Mouse (Mus musculus) midbrain, postnatal 0 days (tissue): Measurements from ENCODE around the gene Cptp. TPM values are rescaled to one million over a fixed set of nuclear protein-coding genes. Genes with fewer than 3 reads are reported as not detected.

Experiments
- ATAC-seq: fragments of 200-750 bp; cut with Nextera tagmentation; 2 replicates; pipeline ENCODE4 v1.8.0; 2017; ENCODE audit warnings: moderate number of reproducible peaks, mild to moderate bottlenecking, moderate TSS enrichment, moderate library complexity; ENCODE audit not compliant: low FRiP score
- DNase-seq: peaks from one replicate; pipeline ENCODE4 v3.0.0-alpha.2; 2015; ENCODE audit warnings: low spot score
- H3K27ac ChIP-seq: fragments of 300-500 bp; sonication (generic); 2 replicates; pipeline ENCODE4 v1.5.1; 2014; ENCODE audit warnings: low read depth, mild to moderate bottlenecking, low read length, mixed read lengths
- H3K27me3 ChIP-seq: fragments of 300-500 bp; sonication (generic); 2 replicates; pipeline ENCODE4 v1.6.1; 2014; ENCODE audit warnings: low read length, control low read depth, mixed read lengths; ENCODE audit not compliant: insufficient read depth
- H3K36me3 ChIP-seq: fragments of 300-500 bp; sonication (generic); 2 replicates; pipeline ENCODE4 v1.6.1; 2014; ENCODE audit warnings: low read length, control low read depth, mixed read lengths; ENCODE audit not compliant: insufficient read depth
- H3K4me1 ChIP-seq: fragments of 300-500 bp; sonication (generic); 2 replicates; pipeline ENCODE4 v1.6.1; 2014; ENCODE audit warnings: mild to moderate bottlenecking, control low read depth, antibody characterized with exemption, low read length, mixed read lengths; ENCODE audit not compliant: insufficient read depth
- H3K4me2 ChIP-seq: fragments of 300-500 bp; sonication (generic); 2 replicates; pipeline ENCODE4 v1.6.1; 2014; ENCODE audit warnings: low read depth, mild to moderate bottlenecking, low read length, mixed read lengths; ENCODE audit not compliant: poor library complexity, severe bottlenecking
- H3K4me3 ChIP-seq: fragments of 300-500 bp; sonication (generic); 2 replicates; pipeline ENCODE4 v1.5.1; 2014; ENCODE audit warnings: low read depth, mild to moderate bottlenecking, low read length, moderate library complexity
- H3K9ac ChIP-seq: fragments of 300-500 bp; sonication (generic); replicated peaks from 2 replicates; pipeline ENCODE4 v1.6.1; 2014; ENCODE audit warnings: mild to moderate bottlenecking, low read length, moderate library complexity, mixed read lengths; ENCODE audit not compliant: poor library complexity, severe bottlenecking
- H3K9me3 ChIP-seq: fragments of 300-500 bp; sonication (generic); 2 replicates; pipeline ENCODE4 v1.6.1; 2016; ENCODE audit warnings: low read length, control low read depth
- CTCF ChIP-seq: IDR thresholded peaks from 2 replicates; pipeline ENCODE4 v1.5.1; 2016; ENCODE audit warnings: antibody characterized with exemption, mild to moderate bottlenecking
- WGBS: fragments of 180-500 bp; shearing (Covaris S2); extraction: QIAGEN DNeasy Blood & Tissue Kit; methylation state at CpG from one replicate; pipeline ENCODE4 v1.1.7; 2014; 5-methylcytosine and 5-hydroxymethylcytosine counted together
- polyA plus RNA-seq: library from polyadenylated mRNA; unstranded; fragments of >200 nt; fragmentation: Nextera tagmentation; extraction: Ambion mirVana; gene quantifications from 2 replicates; pipeline ENCODE4 v1.2.1, GENCODE M21; 2015
- total RNA-seq: library from RNA; depleted of rRNA; stranded (reverse); fragments of >200 nt; gene quantifications from 2 replicates; pipeline ENCODE4 v1.2.3, GENCODE M21; 2014

Gene Cptp
- total and polyA plus RNA-seq, 2 experiments from 2014 or later, result 27.3 to 43.7 TPM

DNA sequence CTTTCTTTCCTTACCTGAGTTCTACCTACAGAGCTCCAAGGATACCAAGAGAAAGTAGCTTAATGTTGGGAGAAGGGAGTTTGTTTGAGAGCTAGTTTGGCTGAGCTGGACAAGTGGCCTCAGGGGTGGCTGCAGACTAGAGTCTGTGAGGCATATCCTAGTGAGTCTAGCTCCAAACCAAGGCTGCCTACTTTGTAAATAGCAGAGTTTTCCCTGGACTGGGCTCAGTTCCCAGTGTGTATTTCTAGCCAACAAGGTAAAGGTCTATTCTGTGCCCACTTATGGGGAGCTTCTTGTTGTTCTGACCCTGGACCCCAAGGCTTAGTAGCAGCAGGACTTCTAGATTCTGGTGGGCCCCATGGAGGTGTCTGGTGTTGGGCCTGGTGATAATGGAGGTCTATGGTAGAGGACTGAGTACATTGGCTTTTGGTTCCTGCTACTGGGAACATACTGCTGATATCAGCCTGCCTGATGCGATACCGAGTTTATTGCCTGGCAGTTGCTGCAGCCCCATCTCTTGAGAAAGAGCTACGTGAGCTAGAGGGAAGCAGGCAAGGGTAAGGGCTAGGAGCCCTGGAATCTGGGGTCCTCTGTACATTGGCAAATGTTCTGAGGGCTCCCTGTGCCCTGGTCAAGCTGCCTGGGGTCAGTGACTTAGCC is 19.3 kb downstream of the Cptp start:
- no peaks in the 10 kb centered on the region for H3K27me3 ChIP-seq
- H3K9me3 ChIP-seq, result no peaks in the 10 kb centered on the region
- H3K4me3 ChIP-seq, result no peak overlapping the region
- no peak overlapping the region for H3K27ac ChIP-seq
- no peak overlapping the region for H3K9ac ChIP-seq
- H3K4me1 ChIP-seq, result peaks cover 17% of the 10 kb centered on the region
- WGBS, result 96% methylated on average over 3 of the region's 3 CpGs
- no peak for TF ChIP-seq CTCF
- ATAC-seq, result no peak
- peaks cover 16% of the 10 kb centered on the region for H3K36me3 ChIP-seq
- 0 out of 2 replicates have a peak overlapping the region, but pooled peaks have one; percentile 24 for H3K4me2 ChIP-seq
- no peak for DNase-seq

DNA sequence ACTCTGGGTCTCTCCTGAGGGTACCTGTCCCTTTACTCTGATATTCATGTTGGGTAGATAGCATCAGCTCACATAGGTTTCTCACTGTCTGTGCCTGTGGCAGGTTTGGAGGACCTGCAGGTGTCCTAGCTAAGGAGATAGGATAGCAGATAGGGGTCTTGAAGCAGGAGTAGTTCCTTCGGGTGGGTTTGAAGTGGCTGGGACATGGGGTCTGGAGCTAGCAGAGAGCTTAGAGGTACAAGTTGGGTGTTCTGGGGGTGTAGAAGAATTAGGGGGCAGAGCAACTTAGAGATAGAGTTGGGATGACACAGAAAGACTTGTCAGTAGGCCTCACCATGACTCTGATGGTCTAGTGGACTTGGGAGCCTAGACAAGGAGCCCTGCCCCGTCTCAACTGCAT is 19.8 kb downstream of the Cptp start:
- no peak for TF ChIP-seq CTCF
- H3K4me3 ChIP-seq, result peak overlapping the region; percentile 86; the same call in 1 of the 2 replicates
- H3K4me1 ChIP-seq, result peaks cover 17% of the 10 kb centered on the region
- 92% methylated on average over 2 of the region's 2 CpGs for WGBS
- peak overlapping the region; percentile 24; the same call in 1 of the 2 replicates for H3K4me2 ChIP-seq
- ATAC-seq, result no peak
- H3K27ac ChIP-seq, result no peak overlapping the region
- no peak overlapping the region for H3K9ac ChIP-seq
- no peaks in the 10 kb centered on the region for H3K9me3 ChIP-seq
- no peak for DNase-seq
- no peaks in the 10 kb centered on the region for H3K27me3 ChIP-seq
- peaks cover 11% of the 10 kb centered on the region for H3K36me3 ChIP-seq

DNA sequence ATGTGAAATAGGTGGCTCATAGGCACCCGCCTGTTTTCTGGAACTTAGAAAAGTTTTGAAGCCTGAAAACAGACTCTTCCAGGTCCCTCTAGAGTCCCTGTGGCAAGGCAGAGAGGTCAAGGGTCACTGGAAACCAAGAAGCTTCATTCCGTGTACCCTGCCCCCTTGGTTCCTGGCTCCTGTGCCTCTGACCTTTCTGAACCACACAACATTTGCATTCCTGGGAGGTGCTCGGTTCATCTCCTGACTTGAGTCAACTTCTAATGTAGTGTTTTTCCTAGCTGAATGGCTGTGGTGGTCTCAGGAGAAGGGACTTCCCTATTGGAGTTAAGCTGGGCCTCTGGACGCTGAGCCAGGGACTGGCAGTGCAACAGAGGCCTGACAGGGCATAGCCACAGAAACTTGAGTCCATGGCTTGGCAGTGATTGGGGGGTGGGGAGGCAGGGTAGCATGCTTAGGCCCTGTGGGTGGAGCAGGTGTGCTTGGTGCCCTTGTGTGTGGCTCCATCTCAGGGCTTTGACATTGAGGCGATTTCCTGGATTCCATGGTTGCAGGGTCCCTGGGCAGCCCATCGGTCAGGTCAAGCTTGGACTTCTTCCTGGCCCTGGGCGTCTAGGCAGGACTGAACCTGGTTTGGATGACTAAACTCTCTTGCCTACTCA is 20.7 kb downstream of the Cptp start:
- no peak for DNase-seq
- H3K4me1 ChIP-seq, result peaks cover 17% of the 10 kb centered on the region
- no peak overlapping the region for H3K27ac ChIP-seq
- peak overlapping the region; percentile 86 for H3K9ac ChIP-seq
- no peaks in the 10 kb centered on the region for H3K27me3 ChIP-seq
- 56% methylated on average over 7 of the region's 7 CpGs for WGBS
- peak overlapping the region; percentile 86 for H3K4me3 ChIP-seq
- ATAC-seq, result no peak
- H3K36me3 ChIP-seq, result 0 out of 2 replicates have a peak, but pooled peaks cover 3% of the 10 kb centered on the region
- H3K4me2 ChIP-seq, result peak overlapping the region; percentile 95
- no peaks in the 10 kb centered on the region for H3K9me3 ChIP-seq
- TF ChIP-seq CTCF, result no peak

GRCm38 (mm10) chr4:155847591-155848352 is 21.5 kb downstream of the Cptp start:
- DNase-seq, result no peak
- under 1% methylated on average over 65 of the region's 69 CpGs for WGBS
- no peaks in the 10 kb centered on the region for H3K27me3 ChIP-seq
- H3K9me3 ChIP-seq, result no peaks in the 10 kb centered on the region
- H3K4me1 ChIP-seq, result peaks cover 17% of the 10 kb centered on the region
- H3K9ac ChIP-seq, result peak overlapping the region; percentile 86
- peak overlapping the region; percentile 86 for H3K4me3 ChIP-seq
- peak; percentile 56 for ATAC-seq
- H3K36me3 ChIP-seq, result no peaks in the 10 kb centered on the region
- no peak for TF ChIP-seq CTCF
- H3K27ac ChIP-seq, result peak overlapping the region; percentile 82
- peak overlapping the region; percentile 95 for H3K4me2 ChIP-seq

DNA sequence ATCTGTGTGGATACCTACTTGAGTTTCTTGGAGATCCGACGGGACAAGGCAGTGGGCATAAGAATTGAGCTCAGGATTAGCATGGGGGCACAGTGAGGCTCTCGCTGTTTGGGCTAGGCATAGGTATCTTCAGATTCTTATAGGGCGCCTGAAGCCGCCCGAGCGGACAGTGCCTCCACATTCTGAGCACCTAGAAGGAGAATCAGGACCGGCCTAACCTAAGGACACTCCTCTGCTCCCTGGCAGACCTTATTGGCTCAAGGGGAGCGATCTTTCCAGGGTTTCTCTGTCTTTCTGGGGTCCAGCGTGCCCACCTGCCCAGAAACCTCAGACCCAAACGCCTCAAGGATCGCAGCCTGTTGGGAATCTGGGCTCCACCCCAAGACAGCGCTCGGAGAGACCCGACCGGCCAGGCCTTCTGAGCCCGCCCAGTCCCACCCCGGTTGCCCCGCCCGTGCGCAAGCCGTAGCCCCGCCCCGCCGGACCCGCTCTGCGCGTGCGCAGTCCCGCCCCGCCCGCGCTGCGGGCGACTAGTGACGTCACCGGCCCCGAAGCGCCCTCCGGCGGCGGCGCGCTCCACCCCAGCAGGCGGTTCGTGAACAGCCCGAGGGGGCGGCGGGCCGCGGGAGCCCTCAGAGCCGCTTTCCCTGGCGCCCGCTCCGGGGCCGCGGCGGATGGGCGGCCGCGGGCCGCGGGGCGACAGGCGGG is 22.2 kb downstream of the Cptp start, which contains the start of gene Dvl1:
Dvl1 (plus strand) TSS at position 532 of the 708 bp plus-strand sequence.
- H3K4me3 ChIP-seq, result peak within 1 kb of the TSS; percentile 86
- TF ChIP-seq CTCF, result peak; percentile 55

More for the DNA sequence above, 22.2 kb downstream of the Cptp start, which contains the start of gene Dvl1:
- Histone ChIP-seq H3K36me3 (no peaks in the 10 kb centered on the region), H3K9ac (peak within 1 kb of the TSS; percentile 86), H3K27ac (peak within 1 kb of the TSS; percentile 82), H3K4me1 (peaks cover 17% of the 10 kb centered on the region), H3K4me2 (peak within 1 kb of the TSS; percentile 95), H3K9me3 (no peaks in the 10 kb centered on the region), H3K27me3 (no peaks in the 10 kb centered on the region)
- ATAC-seq, result peak; percentile 87
- peak; percentile 86 for DNase-seq
- 5% methylated on average over 23 of the region's 65 CpGs for WGBS
